Mouse (Mus musculus) hindlimb bud, embryonic 11.5 days (tissue): ENCODE results near the gene Lhfpl1.
"Not testable (repeated sequence)": the region's sequence is repeated elsewhere in the genome, so short reads cannot be mapped to it uniquely, and the experiment has no call there.

Experiments used
- DNase-seq: peaks from one replicate; pipeline ENCODE4 v3.0.0-alpha.2; 2012; ENCODE audit warnings: low read depth, low spot score; ENCODE audit errors: extremely low spot score

Lhfpl1 gene

GRCm38 (mm10) chrX:145348377-145349203 lies at the start of gene Lhfpl1:
Gene Lhfpl1, minus strand, starts transcription at chrX:145349089.
- peak; percentile 24 for DNase-seq

GRCm38 (mm10) chrX:145371839-145372238 lies 22.9 kb upstream of the Lhfpl1 start:
- no peak for DNase-seq

- DNase-seq = no peak
Observed at GRCm38 (mm10) chrX:145362527-145362926, 13.6 kb upstream of the Lhfpl1 start.

GRCm38 (mm10) chrX:145342402-145342801 lies 6.5 kb downstream of the Lhfpl1 start:
- no peak for DNase-seq

GRCm38 (mm10) chrX:145336141-145336540 lies 12.7 kb downstream of the Lhfpl1 start:
- no peak for DNase-seq

- DNase-seq = no peak
Observed at GRCm38 (mm10) chrX:145308555-145308954, 40.3 kb downstream of the Lhfpl1 start.

- no peak for DNase-seq
Observed at GRCm38 (mm10) chrX:145307174-145307573, 41.7 kb downstream of the Lhfpl1 start.

GRCm38 (mm10) chrX:145300232-145300631 lies 48.7 kb downstream of the Lhfpl1 start:
- DNase-seq = not testable (repeated sequence)

GRCm38 (mm10) chrX:145272209-145272608 lies 76.7 kb downstream of the Lhfpl1 start:
- no peak for DNase-seq

GRCm38 (mm10) chrX:145271768-145272167 lies 77.1 kb downstream of the Lhfpl1 start:
- DNase-seq = no peak

GRCm38 (mm10) chrX:145261803-145262202 lies 87.1 kb downstream of the Lhfpl1 start:
- DNase-seq = no peak
